In genomic region chr17:27793144-27793543, GRCm38 (mm10) we compare ENCODE assay signal across 13 mouse cellular contexts. TPM values are rescaled to one million over a fixed set of nuclear protein-coding genes. Genes with fewer than 3 reads are reported as not detected.
DNase-seq lines count a peak whose midpoint lies in the region; ATAC-seq and TF ChIP-seq lines count a peak whose summit lies in the region.
"Had no signal": no experiment of that assay in that cellular context is flagged by ENCODE, and none has a peak within 500 bp of the region (broad histone marks: within the 10 kb centered on the region; RNA-seq: fewer than 3 reads in every experiment).

No protein-coding gene starts in this region.

- H3K4me3 ChIP-seq in heart, postnatal 0 days (ENCODE audit: low read depth, low read length): no peak overlapping the region
- no peak overlapping the region for H3K4me3 ChIP-seq in heart, embryonic 12.5 days
- H3K4me3 ChIP-seq in kidney, embryonic 15.5 days (replicated peaks): no peak overlapping the region
- H3K4me3 ChIP-seq: midbrain, embryonic 12.5 days; neural tube, embryonic 15.5 days had no signal

- no peaks in the 10 kb centered on the region; the same call in 1 of the 2 replicates for H3K36me3 ChIP-seq in heart, postnatal 0 days (replicated peaks; ENCODE audit: control insufficient read depth, insufficient read depth, low read length)
- H3K36me3 ChIP-seq in heart, embryonic 12.5 days: peaks cover 6% of the 10 kb centered on the region; the same call in 1 of the 2 replicates
- peaks cover 24% of the 10 kb centered on the region for H3K36me3 ChIP-seq in kidney, embryonic 15.5 days

- peaks cover 25% of the 10 kb centered on the region for H3K4me1 ChIP-seq in heart, postnatal 0 days (ENCODE audit: control insufficient read depth, insufficient read depth)
- H3K4me1 ChIP-seq in heart, embryonic 12.5 days (replicated peaks): peaks cover 35% of the 10 kb centered on the region
- peaks cover 32% of the 10 kb centered on the region for H3K4me1 ChIP-seq in kidney, embryonic 15.5 days

- H3K4me2 ChIP-seq in heart, postnatal 0 days (ENCODE audit: low read depth, low read length): no peak overlapping the region
- H3K4me2 ChIP-seq in heart, embryonic 12.5 days: no peak overlapping the region
- no peak overlapping the region for H3K4me2 ChIP-seq in kidney, embryonic 15.5 days
- H3K4me2 ChIP-seq: midbrain, embryonic 12.5 days; neural tube, embryonic 15.5 days had no signal

- H3K9ac ChIP-seq in heart, postnatal 0 days (replicated peaks; ENCODE audit: low read depth, low read length): no peak overlapping the region
- no peak overlapping the region for H3K9ac ChIP-seq in heart, embryonic 12.5 days
- H3K9ac ChIP-seq in kidney, embryonic 15.5 days: no peak overlapping the region
- H3K9ac ChIP-seq: midbrain, embryonic 12.5 days; neural tube, embryonic 15.5 days had no signal

- TF ChIP-seq EP300 in heart, postnatal 0 days (IDR thresholded peaks at IDR 0.05; ENCODE audit: low read depth): no peak

- 51% methylated on average over 6 of the region's 6 CpGs for WGBS in heart, postnatal 0 days
- 83% methylated on average over 6 of the region's 6 CpGs for WGBS in heart, embryonic 12.5 days
- WGBS in kidney, embryonic 15.5 days: 79% methylated on average over 6 of the region's 6 CpGs

- H3K27ac ChIP-seq in heart, postnatal 0 days (ENCODE audit: low read depth): peak overlapping the region; percentile 41
- H3K27ac ChIP-seq in heart, embryonic 12.5 days (ENCODE audit: poor library complexity, severe bottlenecking): no peak overlapping the region
- peak overlapping the region; percentile 37; the same call in 1 of the 2 replicates for H3K27ac ChIP-seq in kidney, embryonic 15.5 days
- H3K27ac ChIP-seq: midbrain, embryonic 12.5 days; neural tube, embryonic 15.5 days had no signal

- no peaks in the 10 kb centered on the region for H3K9me3 ChIP-seq in heart, postnatal 0 days (replicated peaks; ENCODE audit: control insufficient read depth, low read length)
- H3K9me3 ChIP-seq in heart, embryonic 12.5 days (replicated peaks): no peaks in the 10 kb centered on the region
- H3K9me3 ChIP-seq in kidney, embryonic 15.5 days (replicated peaks): no peaks in the 10 kb centered on the region
- H3K9me3 ChIP-seq: midbrain, embryonic 12.5 days; neural tube, embryonic 15.5 days had no signal

- ATAC-seq in heart, postnatal 0 days (ENCODE audit: insufficient read depth, low read depth): peak; percentile 47
- no peak for ATAC-seq in heart, embryonic 12.5 days (ENCODE audit: insufficient number of reproducible peaks, low FRiP score)
- no peak for ATAC-seq in kidney, embryonic 15.5 days (replicated peaks; ENCODE audit: low FRiP score)
- no peak for ATAC-seq in erythroid progenitor cell, adult 5-6 weeks (replicated peaks; ENCODE audit: low FRiP score, poor library complexity, severe bottlenecking)

- peak; percentile 17 for DNase-seq in heart, postnatal 0 days (ENCODE audit: low spot score)
- peak; percentile 58 to 59 for DNase-seq in adrenal gland, postnatal 36 days
- peak; percentile 68 for DNase-seq in lung, postnatal 14 days
- DNase-seq in cerebellum, postnatal 14 days: no peak
- DNase-seq in layer of hippocampus, postnatal 36 days: no peak
- DNase-seq: embryo, embryonic 11 days; right cerebral cortex, postnatal 14 days had no signal

- no peak for TF ChIP-seq CTCF in heart, postnatal 0 days (IDR thresholded peaks at IDR 0.05; ENCODE audit: low read depth)

- no peaks in the 10 kb centered on the region for H3K27me3 ChIP-seq in heart, postnatal 0 days (ENCODE audit: control insufficient read depth, insufficient read depth, low read length)
- H3K27me3 ChIP-seq in heart, embryonic 12.5 days (replicated peaks): no peaks in the 10 kb centered on the region
- H3K27me3 ChIP-seq in kidney, embryonic 15.5 days: no peaks in the 10 kb centered on the region
- H3K27me3 ChIP-seq: CH12.LX; midbrain, embryonic 12.5 days; neural tube, embryonic 15.5 days had no signal

RNA-seq across cellular contexts. Expression of gene D17Wsu92e, which starts 27.3 kb away (rescaled TPM):
- 80.6 and 85.7 TPM in 2 replicates for total RNA-seq in heart, postnatal 0 days (2014; rRNA removed; ENCODE audit: low replicate concordance)
- polyA plus RNA-seq in heart, postnatal 0 days (2015; fragmentation: Nextera tagmentation; extraction: Ambion mirVana): 12.5 and 15.0 TPM in 2 replicates
- 14.8 and 15.1 TPM in 2 replicates for polyA plus RNA-seq in heart, embryonic 12.5 days (2016; fragmentation: Nextera tagmentation; extraction: Ambion mirVana)
- total RNA-seq in adrenal gland, postnatal 36 days (2021): 100 to 1,000 TPM; 160 to 185 TPM
- polyA plus RNA-seq in kidney, embryonic 15.5 days (2015; fragmentation: Nextera tagmentation; extraction: Ambion mirVana): 16.7 and 16.8 TPM in 2 replicates
- total RNA-seq in erythroid progenitor cell, adult 5-6 weeks (2015; ENCODE audit: low replicate concordance): 66.7 and 69.2 TPM in 2 replicates
- 124 and 152 TPM in 2 replicates for total RNA-seq in erythroid progenitor cell, adult 5-6 weeks (2017; ENCODE audit: low replicate concordance)
- 100 to 1,000 TPM; 191 to 194 TPM for total RNA-seq in layer of hippocampus, postnatal 36 days (2021)

RNA-seq across cellular contexts. Expression of gene Snrpc, which starts 44.8 kb away (rescaled TPM):
- total RNA-seq in heart, postnatal 0 days (2014; rRNA removed; ENCODE audit: low replicate concordance): 113 and 125 TPM in 2 replicates
- 182 and 185 TPM in 2 replicates for polyA plus RNA-seq in heart, postnatal 0 days (2015; fragmentation: Nextera tagmentation; extraction: Ambion mirVana)
- 221 and 222 TPM in 2 replicates for polyA plus RNA-seq in heart, embryonic 12.5 days (2016; fragmentation: Nextera tagmentation; extraction: Ambion mirVana)
- total RNA-seq in adrenal gland, postnatal 36 days (2021): 10 to 100 TPM; 84.2 to 85.8 TPM
- 330 and 331 TPM in 2 replicates for polyA plus RNA-seq in kidney, embryonic 15.5 days (2015; fragmentation: Nextera tagmentation; extraction: Ambion mirVana)
- total RNA-seq in erythroid progenitor cell, adult 5-6 weeks (2015; ENCODE audit: low replicate concordance): 69.2 and 80.1 TPM in 2 replicates
- total RNA-seq in erythroid progenitor cell, adult 5-6 weeks (2017; ENCODE audit: low replicate concordance): 29.2 and 44.5 TPM in 2 replicates
- total RNA-seq in layer of hippocampus, postnatal 36 days (2021): 10 to 100 TPM; 49.7 to 51.5 TPM

Comparison
In these comparisons a context has a peak if more than half of its experiments do, and no peak if none do; other contexts are left out.
1. DNase-seq: peak in heart, postnatal 0 days (single experiment), adrenal gland, postnatal 36 days (2 of 2) and lung, postnatal 14 days (single experiment); none in cerebellum, postnatal 14 days (0 of 2) and layer of hippocampus, postnatal 36 days (0 of 2).